Comparison of ENCODE assay signal across 10 mouse cellular contexts in genomic region chr4:95845981-95846617, GRCm38 (mm10).
A peak's percentile ranks its signal among the peaks of the same experiment; 100 is the strongest.
DNase-seq lines count a peak whose midpoint lies in the region; ATAC-seq and TF ChIP-seq lines count a peak whose summit lies in the region.
"Had no signal": no experiment of that assay in that cellular context is flagged by ENCODE, and none has a peak within 500 bp of the region (broad histone marks: within the 10 kb centered on the region; RNA-seq: fewer than 3 reads in every experiment).

No protein-coding gene starts in this region.

- no peak overlapping the region for H3K4me3 ChIP-seq in gastrocnemius, adult 2 months
- no peak overlapping the region for H3K4me3 ChIP-seq in liver, embryonic 12.5 days
- H3K4me3 ChIP-seq in liver, embryonic 11.5 days (ENCODE audit: low read depth, low read length), result no peak overlapping the region
- H3K4me3 ChIP-seq in embryonic facial prominence, embryonic 13.5 days, result no peak overlapping the region
- H3K4me3 ChIP-seq in macrophage (ENCODE audit: inconsistent target), result no peak overlapping the region
- no peak overlapping the region for H3K4me3 ChIP-seq in hindbrain, embryonic 13.5 days
- H3K4me3 ChIP-seq: liver, embryonic 13.5 days had no signal

- H3K36me3 ChIP-seq in liver, embryonic 12.5 days, result no peaks in the 10 kb centered on the region
- no peaks in the 10 kb centered on the region for H3K36me3 ChIP-seq in liver, embryonic 11.5 days (ENCODE audit: control insufficient read depth, insufficient read depth, low read length)
- H3K36me3 ChIP-seq in embryonic facial prominence, embryonic 13.5 days, result no peaks in the 10 kb centered on the region
- no peaks in the 10 kb centered on the region for H3K36me3 ChIP-seq in macrophage (ENCODE audit: inconsistent target)
- no peaks in the 10 kb centered on the region for H3K36me3 ChIP-seq in hindbrain, embryonic 13.5 days
- H3K36me3 ChIP-seq: liver, embryonic 13.5 days had no signal

- H3K4me1 ChIP-seq in liver, embryonic 12.5 days, result peaks cover 4% of the 10 kb centered on the region; the same call in 1 of the 2 replicates
- H3K4me1 ChIP-seq in liver, embryonic 11.5 days (replicated peaks; ENCODE audit: control insufficient read depth, insufficient read depth, low read length), result no peaks in the 10 kb centered on the region
- peaks cover 23% of the 10 kb centered on the region for H3K4me1 ChIP-seq in embryonic facial prominence, embryonic 13.5 days
- H3K4me1 ChIP-seq in hindbrain, embryonic 13.5 days (replicated peaks), result 0 out of 2 replicates have a peak, but pooled peaks cover 7% of the 10 kb centered on the region

- no peaks in the 10 kb centered on the region for H3K9me3 ChIP-seq in liver, embryonic 12.5 days (replicated peaks)
- H3K9me3 ChIP-seq in liver, embryonic 11.5 days (ENCODE audit: control insufficient read depth, low read length), result no peaks in the 10 kb centered on the region
- H3K9me3 ChIP-seq in embryonic facial prominence, embryonic 13.5 days, result no peaks in the 10 kb centered on the region
- H3K9me3 ChIP-seq in hindbrain, embryonic 13.5 days, result no peaks in the 10 kb centered on the region
- H3K9me3 ChIP-seq: liver, embryonic 13.5 days had no signal

- no peak for TF ChIP-seq CTCF in gastrocnemius, adult 2 months (IDR thresholded peaks at IDR 0.05)

- H3K4me2 ChIP-seq in liver, embryonic 12.5 days, result no peak overlapping the region
- H3K4me2 ChIP-seq in liver, embryonic 11.5 days, result no peak overlapping the region
- H3K4me2 ChIP-seq in embryonic facial prominence, embryonic 13.5 days, result no peak overlapping the region
- H3K4me2 ChIP-seq in hindbrain, embryonic 13.5 days, result no peak overlapping the region
- H3K4me2 ChIP-seq: liver, embryonic 13.5 days had no signal

- intact Hi-C loops in gastrocnemius, adult 2 months (cut with DNase I), result no loop called here

- WGBS in liver, embryonic 12.5 days (ENCODE audit: insufficient replicate concordance), result 35% methylated on average over 6 of the region's 6 CpGs
- 35% methylated on average over 6 of the region's 6 CpGs for whole genome bisulfite sequencing in liver, embryonic 11.5 days
- 34% methylated on average over 6 of the region's 6 CpGs for WGBS in embryonic facial prominence, embryonic 13.5 days
- 28% methylated on average over 6 of the region's 6 CpGs for WGBS in macrophage (ENCODE audit: missing documents)
- 53% methylated on average over 6 of the region's 6 CpGs for WGBS in hindbrain, embryonic 13.5 days

- peak overlapping the region; percentile 63 for H3K27ac ChIP-seq in gastrocnemius, adult 2 months
- peak overlapping the region; percentile 36; the same call in 1 of the 2 replicates for H3K27ac ChIP-seq in liver, embryonic 12.5 days
- no peak overlapping the region for H3K27ac ChIP-seq in liver, embryonic 11.5 days (ENCODE audit: low read depth, low read length)
- H3K27ac ChIP-seq in embryonic facial prominence, embryonic 13.5 days, result peak overlapping the region; percentile 44; the same call in 1 of the 2 replicates
- H3K27ac ChIP-seq in macrophage, result peak overlapping the region; percentile 27
- no peak overlapping the region for H3K27ac ChIP-seq in hindbrain, embryonic 13.5 days
- H3K27ac ChIP-seq: liver, embryonic 13.5 days had no signal

- ATAC-seq in liver, embryonic 12.5 days, result no peak
- no peak for ATAC-seq in liver, embryonic 11.5 days (replicated peaks; ENCODE audit: low FRiP score)
- no peak for ATAC-seq in embryonic facial prominence, embryonic 13.5 days (ENCODE audit: insufficient number of reproducible peaks, insufficient read depth, low FRiP score, low TSS enrichment, low read depth)
- ATAC-seq in hindbrain, embryonic 13.5 days (ENCODE audit: low FRiP score), result no peak

- no peak for DNase-seq in gastrocnemius, adult 2 months
- no peak for DNase-seq in gastrocnemius, postnatal 4 days (ENCODE audit: low spot score in 2 of 2)
- no peak for DNase-seq in liver, embryonic 11.5 days (ENCODE audit: low spot score)
- DNase-seq in adrenal gland, adult 2 months, result no peak
- DNase-seq: adrenal gland, postnatal 14 days; liver, embryonic 13.5 days had no signal

- H3K9ac ChIP-seq in liver, embryonic 12.5 days, result no peak overlapping the region
- H3K9ac ChIP-seq in liver, embryonic 11.5 days (ENCODE audit: low read depth, low read length), result no peak overlapping the region
- H3K9ac ChIP-seq in embryonic facial prominence, embryonic 13.5 days, result no peak overlapping the region
- no peak overlapping the region for H3K9ac ChIP-seq in hindbrain, embryonic 13.5 days
- H3K9ac ChIP-seq: liver, embryonic 13.5 days had no signal

- H3K79me2 ChIP-seq in macrophage (ENCODE audit: inconsistent target), result no peaks in the 10 kb centered on the region

- H3K27me3 ChIP-seq in liver, embryonic 12.5 days (replicated peaks), result no peaks in the 10 kb centered on the region
- H3K27me3 ChIP-seq in liver, embryonic 11.5 days (replicated peaks; ENCODE audit: control insufficient read depth, insufficient read depth, low read length), result no peaks in the 10 kb centered on the region
- no peaks in the 10 kb centered on the region for H3K27me3 ChIP-seq in embryonic facial prominence, embryonic 13.5 days
- H3K27me3 ChIP-seq in hindbrain, embryonic 13.5 days, result no peaks in the 10 kb centered on the region
- H3K27me3 ChIP-seq: liver, embryonic 13.5 days had no signal

Comparison
In these comparisons a context has a peak if more than half of its experiments do, and no peak if none do; other contexts are left out.
1. H3K27ac ChIP-seq: peak in gastrocnemius, adult 2 months (single experiment), liver, embryonic 12.5 days (single experiment), embryonic facial prominence, embryonic 13.5 days (single experiment) and macrophage (single experiment); none in liver, embryonic 11.5 days (single experiment) and hindbrain, embryonic 13.5 days (single experiment).